Mouse (Mus musculus) lung, adult 18-20 months (tissue): ENCODE measurements around the gene Shisa3.

Experiments used
- DNase-seq, 2 experiments: peaks; one replicate each; pipeline ENCODE4 v3.0.0; 2022; ENCODE audit warnings: mixed read lengths in 2 of 2

Shisa3 gene

GRCm38 (mm10) chr5:67607804-67608673 lies at the start of gene Shisa3:
TSS of gene Shisa3 (plus strand) at chr5:67607882.
- DNase-seq = peak in 1 of 2 experiments; percentile 21

GRCm38 (mm10) chr5:67558644-67559043 lies 49.0 kb upstream of the Shisa3 start:
- no peak for DNase-seq

GRCm38 (mm10) chr5:67559063-67559462 lies 48.6 kb upstream of the Shisa3 start:
- no peak for DNase-seq

GRCm38 (mm10) chr5:67572552-67573155 lies 35.0 kb upstream of the Shisa3 start:
- DNase-seq = peak in 1 of 2 experiments; percentile 4

GRCm38 (mm10) chr5:67574039-67574438 lies 33.6 kb upstream of the Shisa3 start:
- DNase-seq = no peak

- no peak for DNase-seq
Observed at GRCm38 (mm10) chr5:67575705-67576104, 32.0 kb upstream of the Shisa3 start.

- no peak for DNase-seq
Observed at GRCm38 (mm10) chr5:67579725-67580633, 27.7 kb upstream of the Shisa3 start.

- DNase-seq = peak in 1 of 2 experiments; percentile 25
Observed at GRCm38 (mm10) chr5:67595070-67595469, 12.6 kb upstream of the Shisa3 start.

- DNase-seq = no peak
Observed at GRCm38 (mm10) chr5:67595629-67596028, 12.1 kb upstream of the Shisa3 start.

- DNase-seq = no peak
Observed at GRCm38 (mm10) chr5:67599935-67600334, 7.7 kb upstream of the Shisa3 start.

- DNase-seq = no peak
Observed at GRCm38 (mm10) chr5:67605951-67606350, 1.7 kb upstream of the Shisa3 start.

GRCm38 (mm10) chr5:67606916-67607803 lies 522 bp upstream of the Shisa3 start:
- DNase-seq = no peak

- DNase-seq = no peak
Observed at GRCm38 (mm10) chr5:67608674-67609519, 1.2 kb downstream of the Shisa3 start.

GRCm38 (mm10) chr5:67609520-67609837 lies 1.8 kb downstream of the Shisa3 start:
- no peak for DNase-seq

GRCm38 (mm10) chr5:67621230-67621629 lies 13.5 kb downstream of the Shisa3 start:
- DNase-seq = no peak

- DNase-seq = no peak
Observed at GRCm38 (mm10) chr5:67628180-67628940, 20.7 kb downstream of the Shisa3 start.

GRCm38 (mm10) chr5:67629440-67629839 lies 21.8 kb downstream of the Shisa3 start:
- DNase-seq = no peak

GRCm38 (mm10) chr5:67629861-67630260 lies 22.2 kb downstream of the Shisa3 start:
- DNase-seq = no peak

GRCm38 (mm10) chr5:67631261-67631660 lies 23.6 kb downstream of the Shisa3 start:
- DNase-seq = no peak

GRCm38 (mm10) chr5:67633138-67633782 lies 25.6 kb downstream of the Shisa3 start:
- no peak for DNase-seq
